Mouse (Mus musculus) kidney, embryonic 16.5 days (tissue): ENCODE results near the gene Defa36. TPM values are rescaled to one million over a fixed set of nuclear protein-coding genes. Genes with fewer than 3 reads are reported as not detected.
"Not testable (repeated sequence)": the region's sequence is repeated elsewhere in the genome, so short reads cannot be mapped to it uniquely, and the experiment has no call there.

Source experiments
- ATAC-seq: fragments of 200-750 bp; cut with Nextera tagmentation; 2 replicates; pipeline ENCODE4 v1.8.0; 2017; ENCODE audit warnings: moderate TSS enrichment; ENCODE audit not compliant: low FRiP score, low TSS enrichment
- H3K27ac ChIP-seq: fragments of 300-500 bp; sonication (generic); 2 replicates; pipeline ENCODE4 v1.5.1; 2014; ENCODE audit warnings: low read length
- H3K27me3 ChIP-seq: fragments of 300-500 bp; sonication (generic); 2 replicates; pipeline ENCODE4 v1.6.1; 2014; ENCODE audit warnings: low read length, control low read depth, mixed read lengths; ENCODE audit not compliant: insufficient read depth
- H3K36me3 ChIP-seq: fragments of 300-500 bp; sonication (generic); 2 replicates; pipeline ENCODE4 v1.6.1; 2014; ENCODE audit warnings: low read length, control low read depth, mixed read lengths; ENCODE audit not compliant: insufficient read depth
- H3K4me1 ChIP-seq: fragments of 300-500 bp; sonication (generic); 2 replicates; pipeline ENCODE4 v1.6.1; 2014; ENCODE audit warnings: low read length, control low read depth, mixed read lengths; ENCODE audit not compliant: insufficient read depth
- H3K4me2 ChIP-seq: fragments of 300-500 bp; sonication (generic); replicated peaks from 2 replicates; pipeline ENCODE4 v1.6.1; 2014; ENCODE audit warnings: low read depth, low read length
- H3K4me3 ChIP-seq: fragments of 300-500 bp; sonication (generic); 2 replicates; pipeline ENCODE4 v1.5.1; 2014; ENCODE audit warnings: mild to moderate bottlenecking, low read length
- H3K9ac ChIP-seq: fragments of 300-500 bp; sonication (generic); replicated peaks from 2 replicates; pipeline ENCODE4 v1.6.1; 2014; ENCODE audit warnings: low read length
- H3K9me3 ChIP-seq: fragments of 300-500 bp; sonication (generic); 2 replicates; pipeline ENCODE4 v1.6.1; 2016; ENCODE audit warnings: low read length, control low read depth
- WGBS: fragments of 180-500 bp; shearing (Covaris S2); extraction: QIAGEN DNeasy Blood & Tissue Kit; methylation state at CpG from one replicate; pipeline ENCODE4 v1.1.7; 2014; 5-methylcytosine and 5-hydroxymethylcytosine counted together
- polyA plus RNA-seq: library from polyadenylated mRNA; unstranded; fragments of >200 nt; fragmentation: Nextera tagmentation; extraction: Ambion mirVana; gene quantifications from 2 replicates; pipeline ENCODE4 v1.2.1, GENCODE M21; 2015

The Defa36 gene
- polyA plus RNA-seq, result not detected in 2 replicates

GRCm38 (mm10) chr8:21427111-21427510 lies at the start of gene Defa36:
TSS of gene Defa36 (plus strand) at chr8:21427411.
- not testable (repeated sequence) for H3K27me3 ChIP-seq, H3K4me1 ChIP-seq, H3K27ac ChIP-seq, H3K36me3 ChIP-seq, H3K9ac ChIP-seq, H3K9me3 ChIP-seq, H3K4me2 ChIP-seq, H3K4me3 ChIP-seq, ATAC-seq
- no CpG with 5 or more reads among the region's 1 CpGs for WGBS

- H3K4me2 ChIP-seq, ATAC-seq, H3K4me1 ChIP-seq, H3K9ac ChIP-seq, H3K27me3 ChIP-seq, H3K9me3 ChIP-seq, H3K36me3 ChIP-seq, H3K27ac ChIP-seq, H3K4me3 ChIP-seq: not testable (repeated sequence)
- WGBS, result no CpG with 5 or more reads among the region's 2 CpGs
These were observed 49.0 kb upstream of the Defa36 start, which contains the start of gene Defa2 for GRCm38 (mm10) chr8:21378215-21378614. TSS of gene Defa2 (plus strand) at chr8:21378515.

GRCm38 (mm10) chr8:21391511-21391910 lies 35.7 kb upstream of the Defa36 start, which contains the start of gene Defa33:
TSS of gene Defa33 (plus strand) at chr8:21391811.
- not testable (repeated sequence) for ATAC-seq
- WGBS, result no CpG with 5 or more reads among the region's 2 CpGs

GRCm38 (mm10) chr8:21456460-21456859 lies 29.2 kb downstream of the Defa36 start, which contains the start of gene Gm7849:
TSS of gene Gm7849 (minus strand) at chr8:21456560.
- H3K36me3 ChIP-seq, H3K4me2 ChIP-seq, H3K27ac ChIP-seq, ATAC-seq, H3K4me3 ChIP-seq, H3K27me3 ChIP-seq, H3K4me1 ChIP-seq, H3K9me3 ChIP-seq, H3K9ac ChIP-seq: not testable (repeated sequence)
- no CpG with 5 or more reads among the region's 1 CpGs for WGBS

More at GRCm38 (mm10) chr8:21391511-21391910, 35.7 kb upstream of the Defa36 start, which contains the start of gene Defa33:
- H3K27ac ChIP-seq, H3K4me1 ChIP-seq, H3K27me3 ChIP-seq, H3K9ac ChIP-seq, H3K9me3 ChIP-seq, H3K4me3 ChIP-seq, H3K4me2 ChIP-seq, H3K36me3 ChIP-seq: not testable (repeated sequence)

Other genes starting within 250 kb of the Defa36 start
- gene Defa31, start 235.8 kb upstream of the Defa36 start, polyA plus RNA-seq, result not detected in 2 replicates
- gene Gm15293, start 225.8 kb upstream of the Defa36 start, polyA plus RNA-seq, result not detected in 2 replicates
- gene Gm15292, start 177.7 kb upstream of the Defa36 start, polyA plus RNA-seq, result not detected in 2 replicates
- gene Defa27, start 111.9 kb upstream of the Defa36 start, polyA plus RNA-seq, result not detected in 2 replicates
- gene Defa29, start 100.4 kb upstream of the Defa36 start, polyA plus RNA-seq, result not detected in 2 replicates
- not detected in 2 replicates for gene Defa2, start 48.9 kb upstream of the Defa36 start, polyA plus RNA-seq
- not detected in 2 replicates for gene Defa33, start 35.6 kb upstream of the Defa36 start, polyA plus RNA-seq
- not detected in 2 replicates for gene Gm7849, start 29.1 kb downstream of the Defa36 start, polyA plus RNA-seq
- gene Defa20, start 81.8 kb downstream of the Defa36 start, polyA plus RNA-seq, result not detected in 2 replicates
- gene Defa32, start 101.6 kb downstream of the Defa36 start, polyA plus RNA-seq, result not detected in 2 replicates
- gene Defa37, start 138.0 kb downstream of the Defa36 start, polyA plus RNA-seq, result not detected in 2 replicates
- gene Defa28, start 155.6 kb downstream of the Defa36 start, polyA plus RNA-seq, result not detected in 2 replicates
- gene Gm7861, start 167.1 kb downstream of the Defa36 start, polyA plus RNA-seq, result not detected in 2 replicates
- not detected in 2 replicates for gene Defa26, start 190.8 kb downstream of the Defa36 start, polyA plus RNA-seq
- not detected in 2 replicates for gene Defa17, start 228.4 kb downstream of the Defa36 start, polyA plus RNA-seq
- not detected in 2 replicates for gene Defa34, start 238.4 kb downstream of the Defa36 start, polyA plus RNA-seq